Mouse (Mus musculus) neural tube, embryonic 12.5 days (tissue): ENCODE measurements around the gene Fibp. TPM values are rescaled to one million over a fixed set of nuclear protein-coding genes. Genes with fewer than 3 reads are reported as not detected.

Experiments used
- ATAC-seq: fragments of 200-750 bp; cut with Nextera tagmentation; 2 replicates; pipeline ENCODE4 v1.8.0; 2017; ENCODE audit warnings: low read depth, mild to moderate bottlenecking, moderate TSS enrichment, moderate library complexity; ENCODE audit not compliant: low FRiP score
- H3K27ac ChIP-seq: fragments of 300-500 bp; sonication (generic); 2 replicates; pipeline ENCODE4 v1.5.1; 2016
- H3K27me3 ChIP-seq: fragments of 300-500 bp; sonication (generic); replicated peaks from 2 replicates; pipeline ENCODE4 v1.6.1; 2016; ENCODE audit warnings: mild to moderate bottlenecking
- H3K36me3 ChIP-seq: fragments of 300-500 bp; sonication (generic); 2 replicates; pipeline ENCODE4 v1.6.1; 2016; ENCODE audit warnings: mild to moderate bottlenecking
- H3K4me1 ChIP-seq: fragments of 300-500 bp; sonication (generic); 2 replicates; pipeline ENCODE4 v1.6.1; 2016
- H3K4me2 ChIP-seq: fragments of 300-500 bp; sonication (generic); replicated peaks from 2 replicates; pipeline ENCODE4 v1.6.1; 2016; ENCODE audit warnings: mild to moderate bottlenecking
- H3K4me3 ChIP-seq: fragments of 300-500 bp; sonication (generic); 2 replicates; pipeline ENCODE4 v1.5.1; 2016
- H3K9ac ChIP-seq: fragments of 300-500 bp; sonication (generic); 2 replicates; pipeline ENCODE4 v1.6.1; 2016; ENCODE audit warnings: mild to moderate bottlenecking
- H3K9me3 ChIP-seq: fragments of 300-500 bp; sonication (generic); 2 replicates; pipeline ENCODE4 v1.6.1; 2016; ENCODE audit warnings: mild to moderate bottlenecking
- WGBS: fragments of 180-500 bp; shearing (Covaris S2); methylation state at CpG from one replicate; pipeline ENCODE4 v1.1.7; 2016; 5-methylcytosine and 5-hydroxymethylcytosine counted together
- polyA plus RNA-seq: library from polyadenylated mRNA; unstranded; fragments of >200 nt; fragmentation: Nextera tagmentation; extraction: Ambion mirVana; gene quantifications from 2 replicates; pipeline ENCODE4 v1.2.1, GENCODE M21; 2016

Gene Fibp
- polyA plus RNA-seq, 1 experiment from 2014 or later: 142 TPM

DNA sequence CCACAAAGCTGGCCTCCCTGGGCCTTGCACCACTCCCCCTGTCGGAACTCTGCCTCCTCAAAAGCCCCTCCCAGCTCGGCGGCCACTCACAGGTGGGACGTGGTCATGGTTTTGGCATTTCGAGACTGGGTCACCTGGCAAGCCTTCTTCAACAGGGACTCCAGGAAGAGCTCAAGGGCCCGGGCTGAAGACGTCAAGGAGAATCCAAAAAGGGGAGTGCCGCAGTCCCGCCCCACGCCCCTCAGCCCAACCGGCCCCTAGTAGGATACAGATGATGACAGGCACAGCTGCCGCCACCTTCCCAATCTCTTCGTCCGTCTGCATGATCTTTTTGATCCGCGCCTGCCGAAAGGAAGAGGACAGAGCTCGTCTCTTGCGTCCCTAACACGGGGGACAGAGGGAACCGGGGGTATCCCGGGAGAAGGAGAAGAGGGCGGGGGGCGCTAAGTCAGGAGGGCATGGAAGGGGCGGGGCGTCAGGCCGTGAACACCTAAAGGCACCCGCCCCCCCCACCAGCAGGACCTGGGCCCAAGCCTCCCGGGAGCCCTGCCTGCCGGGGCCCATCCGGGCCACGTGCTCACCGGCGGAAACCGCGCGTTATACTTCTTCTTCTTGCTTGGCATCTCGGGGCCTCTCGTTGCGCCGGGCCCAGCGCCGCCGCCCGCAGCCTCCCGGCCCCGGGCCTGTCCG lies 36.2 kb upstream of the Fibp start:
- peaks cover 29% of the 10 kb centered on the region for H3K4me1 ChIP-seq
- ATAC-seq: peak; percentile 48
- peak overlapping the region; percentile 87 for H3K9ac ChIP-seq
- H3K27me3 ChIP-seq: no peaks in the 10 kb centered on the region
- under 1% methylated on average over 42 of the region's 48 CpGs for WGBS
- H3K4me3 ChIP-seq: peak overlapping the region; percentile 82
- H3K27ac ChIP-seq: peak overlapping the region; percentile 81
- H3K9me3 ChIP-seq: no peaks in the 10 kb centered on the region
- H3K36me3 ChIP-seq: peaks cover 43% of the 10 kb centered on the region
- H3K4me2 ChIP-seq: peak overlapping the region; percentile 90

DNA sequence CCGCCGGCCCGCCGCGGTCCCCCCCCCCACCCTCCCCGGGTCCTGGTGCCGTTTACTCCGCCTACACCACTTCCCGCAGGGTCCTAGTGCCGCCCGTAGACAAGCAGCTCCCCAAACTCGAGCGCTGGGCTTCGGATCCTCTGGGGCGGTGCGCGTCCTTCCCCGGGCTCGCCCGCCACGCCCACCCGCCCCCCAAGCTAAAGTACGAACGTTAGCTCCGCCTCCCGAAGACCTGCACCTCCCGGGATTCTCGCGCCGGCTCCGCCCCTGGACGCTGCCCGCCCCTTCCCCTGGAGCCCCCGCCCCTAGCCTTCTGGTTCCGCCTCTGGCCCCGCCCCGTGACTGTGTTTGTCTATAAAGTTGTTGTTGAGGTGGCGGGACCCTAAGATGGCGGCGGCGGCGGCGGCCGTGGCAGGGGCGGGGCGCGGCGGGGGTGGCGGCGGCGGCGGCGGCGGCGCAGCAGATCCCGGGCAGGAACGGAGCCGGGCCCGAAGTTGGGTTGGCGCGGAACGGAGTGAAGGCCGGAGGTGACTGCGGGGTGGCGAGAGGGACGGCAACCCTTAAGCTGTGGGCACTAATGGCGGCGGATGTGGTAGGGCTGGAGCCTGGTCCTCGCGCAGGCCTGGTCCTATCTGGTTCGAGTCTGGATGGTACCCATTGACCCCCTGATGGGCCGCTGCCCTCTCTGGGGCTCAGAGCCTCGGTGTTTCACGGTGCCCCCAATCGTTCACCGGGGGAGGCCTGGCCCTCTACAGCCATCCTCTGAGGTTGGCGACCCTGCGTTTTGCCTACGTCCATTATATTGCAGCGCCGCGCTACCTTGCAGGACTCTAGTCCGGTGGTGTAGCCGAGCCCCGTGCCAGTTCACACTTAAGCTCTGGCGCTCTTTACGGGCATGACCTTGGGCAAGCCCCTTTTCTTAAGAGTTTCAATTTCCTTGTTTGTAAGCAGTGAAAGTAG lies 35.4 kb upstream of the Fibp start, which contains the start of the genes Drap1 and AI837181:
Gene Drap1 (minus strand): TSS at position 198 of the 960 bp plus-strand sequence.
Gene AI837181 (plus strand): TSS at position 363 of the 960 bp plus-strand sequence.
- Histone ChIP-seq H3K27ac (peak within 1 kb of the TSS; percentile 81), H3K9me3 (no peaks in the 10 kb centered on the region), H3K4me3 (peak within 1 kb of the TSS; percentile 82), H3K9ac (peak within 1 kb of the TSS; percentile 87), H3K36me3 (peaks cover 36% of the 10 kb centered on the region), H3K27me3 (no peaks in the 10 kb centered on the region), H3K4me1 (peaks cover 29% of the 10 kb centered on the region), H3K4me2 (peak within 1 kb of the TSS; percentile 90)
- peak; percentile 89 for ATAC-seq
- under 1% methylated on average over 84 of the region's 87 CpGs for WGBS

DNA sequence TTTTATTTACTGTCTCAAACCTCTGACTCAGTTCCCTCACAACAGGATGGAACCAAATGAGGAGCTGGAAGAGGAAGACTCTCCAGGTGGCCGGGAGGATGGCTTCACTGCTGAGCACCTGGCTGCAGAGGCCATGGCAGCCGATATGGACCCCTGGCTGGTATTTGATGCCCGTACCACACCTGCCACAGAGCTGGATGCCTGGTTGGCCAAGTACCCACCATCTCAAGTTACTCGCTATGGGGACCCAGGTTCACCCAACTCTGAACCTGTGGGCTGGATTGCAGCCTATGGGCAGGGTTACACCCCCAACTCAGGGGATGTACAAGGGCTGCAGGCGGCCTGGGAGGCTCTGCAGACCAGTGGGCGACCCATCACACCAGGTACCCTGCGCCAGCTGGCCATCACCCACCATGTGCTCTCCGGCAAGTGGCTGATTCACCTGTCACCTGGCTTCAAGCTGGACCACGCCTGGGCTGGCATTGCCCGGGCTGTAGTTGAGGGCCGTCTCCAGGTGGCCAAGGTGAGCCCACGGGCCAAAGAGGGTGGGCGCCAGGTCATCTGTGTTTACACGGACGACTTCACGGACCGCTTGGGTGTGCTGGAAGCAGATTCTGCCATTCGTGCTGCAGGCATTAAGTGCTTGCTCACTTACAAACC lies 34.4 kb upstream of the Fibp start:
- peak overlapping the region; percentile 82 for H3K4me3 ChIP-seq
- ATAC-seq: no peak
- WGBS: 94% methylated on average over 18 of the region's 18 CpGs
- no peak overlapping the region for H3K27ac ChIP-seq
- H3K4me2 ChIP-seq: peak overlapping the region; percentile 73
- H3K9me3 ChIP-seq: no peaks in the 10 kb centered on the region
- H3K27me3 ChIP-seq: no peaks in the 10 kb centered on the region
- peaks cover 29% of the 10 kb centered on the region for H3K4me1 ChIP-seq
- H3K9ac ChIP-seq: peak overlapping the region; percentile 87
- H3K36me3 ChIP-seq: peaks cover 28% of the 10 kb centered on the region

DNA sequence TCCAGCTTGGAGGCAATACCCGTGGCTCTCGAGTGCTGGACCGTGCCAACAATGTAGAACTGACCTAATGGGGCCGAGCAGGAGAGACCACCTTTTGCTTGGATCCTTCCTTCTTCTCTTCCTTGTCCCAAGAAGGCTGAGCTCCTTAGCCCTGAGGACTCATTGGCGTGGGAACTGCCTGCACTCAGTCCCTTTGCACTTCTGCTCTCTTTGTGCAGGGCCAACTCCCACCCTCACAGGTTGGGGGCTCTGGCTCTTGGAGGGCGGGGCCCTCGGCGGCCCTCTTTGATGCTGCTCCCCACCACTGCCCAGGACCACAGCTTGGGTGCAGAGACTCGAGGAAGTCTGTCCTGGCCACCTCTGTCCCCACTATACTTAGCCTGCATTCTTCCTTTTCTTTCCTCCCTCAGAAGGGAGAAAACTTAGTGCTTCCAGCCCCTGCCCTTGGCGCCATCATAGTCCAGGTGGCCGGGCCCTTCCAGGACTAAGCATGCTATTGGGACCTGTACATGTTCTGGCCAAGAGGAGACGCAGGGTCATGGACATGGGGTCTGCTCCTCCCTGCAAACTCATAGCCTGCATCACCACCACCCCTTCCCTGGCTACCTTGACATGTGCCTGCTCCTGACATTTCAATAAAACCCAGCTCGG lies 33.6 kb upstream of the Fibp start:
- 0 out of 2 replicates have a peak overlapping the region, but pooled peaks have one; percentile 1 for H3K9ac ChIP-seq
- H3K36me3 ChIP-seq: peaks cover 26% of the 10 kb centered on the region
- H3K4me1 ChIP-seq: peaks cover 29% of the 10 kb centered on the region
- no peak overlapping the region for H3K27ac ChIP-seq
- H3K9me3 ChIP-seq: no peaks in the 10 kb centered on the region
- no peaks in the 10 kb centered on the region for H3K27me3 ChIP-seq
- no peak for ATAC-seq
- peak overlapping the region; percentile 73 for H3K4me2 ChIP-seq
- 94% methylated on average over 13 of the region's 13 CpGs for WGBS
- no peak overlapping the region for H3K4me3 ChIP-seq

DNA sequence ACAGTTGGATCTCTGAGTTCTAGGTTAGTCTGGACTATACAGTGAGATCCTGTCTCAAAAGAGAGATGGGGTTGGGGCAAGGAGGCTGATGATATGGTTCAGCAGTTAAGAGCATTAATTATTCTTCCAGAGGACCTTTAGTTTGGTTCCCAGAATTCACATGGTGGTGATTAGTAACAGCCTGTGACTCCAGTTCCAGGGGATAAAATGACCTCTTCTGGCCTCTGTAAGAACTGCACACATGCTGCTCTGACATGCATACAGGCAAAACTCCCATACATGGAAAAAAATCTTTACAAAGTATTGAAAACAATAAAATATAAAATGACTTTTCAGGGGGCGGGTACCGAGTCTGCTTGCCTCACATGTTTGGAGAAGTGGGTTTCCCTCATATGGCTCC lies 32.3 kb upstream of the Fibp start:
- H3K27ac ChIP-seq: no peak overlapping the region
- no peak for ATAC-seq
- WGBS: 95% methylated on average over 2 of the region's 2 CpGs
- no peak overlapping the region for H3K9ac ChIP-seq
- peaks cover 27% of the 10 kb centered on the region for H3K4me1 ChIP-seq
- peaks cover 15% of the 10 kb centered on the region for H3K36me3 ChIP-seq
- no peaks in the 10 kb centered on the region for H3K27me3 ChIP-seq
- no peaks in the 10 kb centered on the region for H3K9me3 ChIP-seq
- H3K4me2 ChIP-seq: no peak overlapping the region
- H3K4me3 ChIP-seq: no peak overlapping the region

DNA sequence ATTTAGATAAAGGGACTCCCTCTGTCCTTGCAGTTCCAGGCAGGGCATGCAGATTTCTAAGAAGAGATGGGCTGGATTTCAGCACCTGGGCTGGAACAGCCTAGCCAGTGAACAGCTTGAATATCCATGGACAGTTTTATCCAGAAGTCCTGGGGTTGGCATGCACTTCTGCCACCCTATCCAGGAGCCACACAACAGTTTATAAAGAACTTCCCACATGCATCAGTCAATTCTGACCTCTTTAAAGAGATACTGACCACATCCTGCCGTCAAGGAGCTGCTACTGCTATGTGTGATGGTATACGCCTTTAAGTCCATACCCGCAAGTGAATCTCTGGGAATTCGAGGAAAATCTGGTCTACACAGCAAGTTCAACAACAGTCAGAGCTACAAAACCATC lies 31.2 kb upstream of the Fibp start:
- no peaks in the 10 kb centered on the region for H3K9me3 ChIP-seq
- WGBS: 85% methylated on average over 4 of the region's 4 CpGs
- H3K27me3 ChIP-seq: no peaks in the 10 kb centered on the region
- no peak for ATAC-seq
- no peak overlapping the region for H3K9ac ChIP-seq
- peaks cover 23% of the 10 kb centered on the region for H3K4me1 ChIP-seq
- H3K27ac ChIP-seq: no peak overlapping the region
- peaks cover 15% of the 10 kb centered on the region for H3K36me3 ChIP-seq
- H3K4me3 ChIP-seq: no peak overlapping the region
- no peak overlapping the region for H3K4me2 ChIP-seq

DNA sequence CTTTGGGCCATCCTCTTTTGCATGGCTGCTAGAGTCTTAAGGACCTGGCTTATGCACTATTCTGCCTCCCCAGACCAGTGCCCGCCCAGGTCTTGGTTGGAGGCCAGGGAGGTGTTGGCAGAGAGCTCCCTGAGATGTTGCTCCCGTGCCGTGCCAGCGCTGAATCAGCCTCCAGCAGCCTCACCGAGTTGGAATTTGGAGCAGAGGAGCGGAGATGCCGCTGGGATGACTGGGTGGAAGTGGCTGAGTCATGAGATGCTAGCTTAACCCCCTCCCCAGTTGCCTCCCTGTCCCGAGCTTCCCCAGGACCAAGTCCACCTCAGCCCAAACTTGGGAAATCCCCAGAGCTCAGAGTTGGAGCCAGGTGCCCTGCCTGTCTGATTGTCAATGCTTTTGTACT lies 30.6 kb upstream of the Fibp start:
- WGBS: 85% methylated on average over 8 of the region's 8 CpGs
- Histone ChIP-seq H3K36me3 (peaks cover 15% of the 10 kb centered on the region), H3K9me3 (no peaks in the 10 kb centered on the region), H3K4me1 (peaks cover 23% of the 10 kb centered on the region), H3K4me3 (no peak overlapping the region), H3K27ac (no peak overlapping the region), H3K4me2 (no peak overlapping the region), H3K9ac (no peak overlapping the region), H3K27me3 (no peaks in the 10 kb centered on the region)
- ATAC-seq: no peak

DNA sequence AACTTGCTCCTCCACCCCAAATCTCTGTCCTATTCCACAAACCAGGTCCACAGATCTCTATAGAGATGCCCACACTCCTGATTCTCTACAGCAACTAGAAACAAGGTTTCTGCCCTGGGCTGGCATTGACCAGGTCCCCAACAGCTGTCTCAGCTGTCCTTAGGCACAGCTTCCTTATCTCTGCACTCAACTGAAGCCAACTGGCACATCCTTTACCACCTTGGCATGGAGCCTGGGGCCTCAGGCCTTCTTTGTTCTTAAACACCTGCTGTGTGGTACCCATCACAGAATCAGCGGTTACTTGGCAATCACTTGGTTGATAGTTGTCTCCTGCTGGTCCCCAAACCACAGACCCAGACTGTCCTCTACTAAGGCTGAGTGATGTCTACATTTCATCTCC lies 30.0 kb upstream of the Fibp start:
- H3K36me3 ChIP-seq: peaks cover 15% of the 10 kb centered on the region
- ATAC-seq: no peak
- no peak overlapping the region for H3K27ac ChIP-seq
- 85% methylated on average over 1 of the region's 1 CpGs for WGBS
- H3K9ac ChIP-seq: no peak overlapping the region
- no peak overlapping the region for H3K4me3 ChIP-seq
- no peak overlapping the region for H3K4me2 ChIP-seq
- peaks cover 23% of the 10 kb centered on the region for H3K4me1 ChIP-seq
- H3K27me3 ChIP-seq: no peaks in the 10 kb centered on the region
- H3K9me3 ChIP-seq: no peaks in the 10 kb centered on the region

DNA sequence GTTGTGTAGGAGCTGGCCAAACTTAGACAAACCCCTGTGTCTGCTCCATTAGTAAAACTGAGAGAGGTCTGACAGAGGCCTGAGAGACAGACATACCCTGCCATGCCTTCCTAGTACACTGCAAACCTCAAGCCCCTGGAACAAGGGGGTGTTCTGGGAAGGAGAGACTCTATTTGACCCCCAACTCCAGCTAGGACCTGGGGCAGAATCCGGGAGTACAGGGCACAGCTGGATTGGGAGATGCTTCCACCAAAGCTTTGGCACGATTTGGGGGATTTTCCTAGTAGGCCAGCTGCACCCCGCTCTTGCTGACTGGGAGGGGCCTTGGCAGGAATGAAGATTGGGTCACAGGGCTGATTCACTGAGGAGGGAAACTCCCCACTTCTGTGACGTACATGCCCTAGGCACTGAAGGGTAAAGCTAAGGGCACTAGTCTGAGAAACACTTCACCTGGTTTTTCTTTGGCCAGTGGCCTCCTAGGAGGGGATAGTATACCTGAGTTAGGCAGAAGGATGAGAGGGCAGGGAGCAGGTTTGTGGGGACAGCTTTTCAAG lies 28.4 kb upstream of the Fibp start:
- Histone ChIP-seq H3K36me3 (peaks cover 4% of the 10 kb centered on the region), H3K9me3 (no peaks in the 10 kb centered on the region), H3K9ac (no peak overlapping the region), H3K27me3 (no peaks in the 10 kb centered on the region; the same call in 1 of the 2 replicates), H3K27ac (no peak overlapping the region), H3K4me3 (no peak overlapping the region), H3K4me2 (no peak overlapping the region), H3K4me1 (peaks cover 9% of the 10 kb centered on the region)
- no peak for ATAC-seq
- 84% methylated on average over 4 of the region's 4 CpGs for WGBS

DNA sequence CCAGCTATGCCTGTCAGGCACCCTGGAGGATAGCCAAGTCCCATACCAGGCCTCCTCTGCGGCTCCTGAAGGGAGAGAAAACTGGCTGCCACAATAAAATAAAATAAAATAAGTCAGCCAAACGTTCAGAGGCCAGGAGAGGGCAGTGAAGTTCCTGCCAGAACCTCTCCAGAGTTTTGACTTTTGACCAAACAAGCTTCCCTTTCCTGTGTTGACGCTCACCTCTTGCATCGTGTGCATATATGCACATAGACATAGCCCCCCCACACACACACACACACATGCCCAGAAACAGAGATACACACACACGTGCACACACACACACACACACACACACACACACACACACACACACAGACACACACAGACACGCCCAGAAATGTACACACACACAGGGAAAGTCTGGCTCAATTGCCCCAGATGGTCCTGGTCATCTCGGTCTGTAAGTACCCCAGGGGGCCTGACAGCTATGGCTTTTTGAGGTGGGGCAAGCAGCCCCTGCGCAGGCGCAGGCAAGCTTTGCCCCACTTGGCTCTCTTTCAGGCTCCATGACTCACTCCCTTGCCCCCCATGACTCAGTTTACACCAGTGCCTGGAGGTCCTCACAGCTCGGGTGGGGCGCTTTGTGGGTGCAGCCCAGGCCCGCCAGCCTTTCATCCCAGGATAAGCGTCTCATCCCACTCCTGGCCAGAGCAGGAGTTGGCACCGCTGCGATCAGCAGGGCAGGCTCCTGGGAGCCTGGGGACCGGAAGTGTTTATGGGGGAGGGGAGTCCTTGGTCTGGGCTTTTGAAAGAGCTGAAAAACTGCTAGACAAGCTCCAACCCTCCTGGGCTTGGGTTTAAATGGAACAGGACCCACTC lies 27.2 kb upstream of the Fibp start:
- peaks cover 8% of the 10 kb centered on the region for H3K4me1 ChIP-seq
- H3K27me3 ChIP-seq: no peaks in the 10 kb centered on the region; the same call in 1 of the 2 replicates
- peak overlapping the region; percentile 59 for H3K4me2 ChIP-seq
- WGBS: 13% methylated on average over 16 of the region's 16 CpGs
- H3K9me3 ChIP-seq: no peaks in the 10 kb centered on the region
- H3K27ac ChIP-seq: 0 out of 2 replicates have a peak overlapping the region, but pooled peaks have one; percentile 10
- ATAC-seq: no peak
- H3K4me3 ChIP-seq: peak overlapping the region; percentile 24
- H3K36me3 ChIP-seq: no peaks in the 10 kb centered on the region; the same call in 1 of the 2 replicates
- H3K9ac ChIP-seq: peak overlapping the region; percentile 23; the same call in 1 of the 2 replicates
